Mouse (Mus musculus): Measurements from ENCODE around the gene Dclk2.

Dclk2 gene

GRCm38 (mm10) chr3:86758727-86759126, 161.9 kb downstream of the Dclk2 start:
- no peak for DNase-seq (ENCODE audit: low spot score)

DNA sequence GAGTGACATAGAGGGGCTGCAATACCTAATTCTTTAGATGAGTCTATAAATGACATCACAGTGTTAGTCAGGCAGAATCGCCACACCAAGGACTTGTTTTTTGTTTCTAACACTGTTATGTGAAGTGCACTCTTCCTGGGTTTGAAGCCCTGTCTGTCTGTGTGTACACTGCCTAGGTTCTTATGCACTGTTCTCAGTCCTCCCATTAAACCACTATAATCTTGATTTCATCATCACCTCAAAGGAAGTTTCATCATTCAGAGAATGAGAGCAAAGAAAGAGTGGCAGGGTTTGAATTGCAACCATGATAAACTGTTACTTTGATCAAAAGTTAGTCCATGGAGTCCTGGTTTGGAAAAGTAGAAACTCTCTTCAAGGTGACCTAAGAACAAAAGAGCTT, 164.1 kb downstream of the Dclk2 start:
- no peak for DNase-seq (ENCODE audit: low spot score)

- DNase-seq (ENCODE audit: low spot score): no peak
Measured at GRCm38 (mm10) chr3:86754595-86755557, 165.8 kb downstream of the Dclk2 start.

- no peak for DNase-seq (ENCODE audit: low spot score)
Measured at GRCm38 (mm10) chr3:86754178-86754577, 166.5 kb downstream of the Dclk2 start.

DNA sequence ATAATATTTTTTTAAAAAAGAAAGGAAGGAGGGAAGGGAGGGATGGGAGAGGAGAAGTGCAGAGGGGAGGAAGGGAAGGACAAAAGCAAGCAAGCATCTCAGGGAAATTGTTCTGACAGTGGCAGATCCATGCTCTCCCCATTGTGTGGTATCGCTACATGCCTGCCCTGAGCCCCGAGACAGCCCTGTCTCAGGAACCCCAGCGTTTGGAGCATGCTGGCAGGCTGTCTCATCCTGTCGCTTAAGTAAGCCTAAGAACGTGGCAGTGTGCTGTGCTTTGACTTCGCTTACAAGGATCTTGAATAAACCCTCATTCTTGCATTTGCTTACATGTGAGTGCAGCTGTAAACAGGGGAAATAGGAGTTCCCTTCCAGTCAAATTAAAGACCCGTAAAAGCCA, 170.0 kb downstream of the Dclk2 start:
- no peak for DNase-seq (ENCODE audit: low spot score)

DNA sequence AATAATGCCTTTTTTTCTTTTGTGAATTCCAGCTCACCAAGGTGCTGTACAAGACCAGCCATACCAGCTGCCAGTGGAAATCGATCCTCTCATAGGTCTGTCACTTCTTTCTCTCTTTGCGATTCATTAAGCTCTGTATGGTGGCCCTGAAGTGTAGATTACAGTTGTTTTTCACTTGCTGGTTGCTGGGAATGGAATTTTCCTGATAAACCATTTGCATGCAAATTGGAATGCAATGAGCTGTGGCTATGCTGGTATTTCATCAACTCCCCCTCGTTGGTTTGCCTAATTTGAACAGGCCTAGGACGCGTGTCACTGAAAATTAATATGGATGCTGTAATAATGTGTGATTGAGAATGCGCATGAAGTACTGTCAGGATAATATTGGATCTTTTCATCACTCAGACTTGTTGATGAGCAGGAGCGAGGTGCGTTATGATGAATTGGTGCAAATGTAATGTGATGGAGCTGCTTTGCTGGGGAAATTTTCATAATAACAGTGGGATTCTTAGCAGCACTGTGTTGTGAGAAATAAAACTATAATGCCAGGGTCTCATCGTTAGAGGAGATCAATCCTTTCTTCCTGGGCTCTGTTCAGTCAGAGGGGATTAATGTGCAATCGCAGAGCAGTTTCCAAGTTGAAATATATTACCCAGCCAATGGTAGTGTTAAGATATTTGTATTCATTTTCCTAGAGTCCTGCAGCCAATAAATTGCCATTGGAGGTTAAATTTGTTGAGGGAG, 174.7 kb downstream of the Dclk2 start:
- no peak for DNase-seq (ENCODE audit: low spot score)

- no peak for DNase-seq (ENCODE audit: low spot score)
Measured at GRCm38 (mm10) chr3:86745348-86745747, 175.3 kb downstream of the Dclk2 start.

- DNase-seq (ENCODE audit: low spot score): no peak
Measured at GRCm38 (mm10) chr3:86739745-86740144, 180.9 kb downstream of the Dclk2 start.

DNA sequence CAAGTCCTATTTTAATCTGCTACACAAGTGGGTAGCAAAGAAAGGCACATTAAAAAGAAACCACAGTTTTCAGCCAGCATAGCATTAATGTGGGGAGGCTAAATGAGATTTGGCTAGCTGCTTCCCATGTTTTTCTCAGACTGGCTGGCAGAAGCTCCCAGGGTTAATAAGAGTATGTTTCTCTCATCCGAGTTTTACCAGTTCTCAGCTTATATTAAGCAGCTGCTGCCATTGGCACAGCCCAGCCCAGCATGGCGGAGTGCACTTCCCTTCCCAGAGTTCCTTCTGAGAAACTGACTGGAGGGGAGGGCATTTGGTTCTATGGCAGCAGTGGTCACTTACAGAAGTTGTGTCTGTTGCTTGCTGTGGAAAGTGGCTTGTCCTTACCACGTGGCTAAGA, 181.8 kb downstream of the Dclk2 start:
- no peak for DNase-seq (ENCODE audit: low spot score)
